Mouse (Mus musculus): ENCODE results near the gene Tsga10ip. TPM values are rescaled to one million over a fixed set of nuclear protein-coding genes. Genes with fewer than 3 reads are reported as not detected.

The Tsga10ip gene
- polyA plus RNA-seq, 1 experiment from 2014 or later: 0.14 TPM

DNA sequence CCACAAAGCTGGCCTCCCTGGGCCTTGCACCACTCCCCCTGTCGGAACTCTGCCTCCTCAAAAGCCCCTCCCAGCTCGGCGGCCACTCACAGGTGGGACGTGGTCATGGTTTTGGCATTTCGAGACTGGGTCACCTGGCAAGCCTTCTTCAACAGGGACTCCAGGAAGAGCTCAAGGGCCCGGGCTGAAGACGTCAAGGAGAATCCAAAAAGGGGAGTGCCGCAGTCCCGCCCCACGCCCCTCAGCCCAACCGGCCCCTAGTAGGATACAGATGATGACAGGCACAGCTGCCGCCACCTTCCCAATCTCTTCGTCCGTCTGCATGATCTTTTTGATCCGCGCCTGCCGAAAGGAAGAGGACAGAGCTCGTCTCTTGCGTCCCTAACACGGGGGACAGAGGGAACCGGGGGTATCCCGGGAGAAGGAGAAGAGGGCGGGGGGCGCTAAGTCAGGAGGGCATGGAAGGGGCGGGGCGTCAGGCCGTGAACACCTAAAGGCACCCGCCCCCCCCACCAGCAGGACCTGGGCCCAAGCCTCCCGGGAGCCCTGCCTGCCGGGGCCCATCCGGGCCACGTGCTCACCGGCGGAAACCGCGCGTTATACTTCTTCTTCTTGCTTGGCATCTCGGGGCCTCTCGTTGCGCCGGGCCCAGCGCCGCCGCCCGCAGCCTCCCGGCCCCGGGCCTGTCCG lies 21.9 kb upstream of the Tsga10ip start:
- WGBS (ENCODE audit: insufficient replicate concordance): 2% methylated on average over 31 of the region's 48 CpGs
- Histone ChIP-seq H3K27ac (ENCODE audit: low read depth) (peak overlapping the region; percentile 92), H3K9ac (replicated peaks) (peak overlapping the region; percentile 94), H3K9me3 (ENCODE audit: low read length) (no peaks in the 10 kb centered on the region), H3K36me3 (replicated peaks; ENCODE audit: insufficient read depth, low read length) (peaks cover 31% of the 10 kb centered on the region), H3K27me3 (ENCODE audit: insufficient read depth, low read length) (no peaks in the 10 kb centered on the region), H3K4me3 (ENCODE audit: low read depth, low read length) (peak overlapping the region; percentile 93), H3K4me2 (ENCODE audit: low read depth, low read length) (peak overlapping the region; percentile 97), H3K4me1 (ENCODE audit: insufficient read depth) (peaks cover 22% of the 10 kb centered on the region)
- DNase-seq (peak; percentile 81), ATAC-seq (peak; percentile 70)
- TF ChIP-seq EP300 (IDR thresholded peaks at IDR 0.05; ENCODE audit: low read depth) (no peak), CTCF (IDR thresholded peaks at IDR 0.05; ENCODE audit: low read depth) (no peak)

DNA sequence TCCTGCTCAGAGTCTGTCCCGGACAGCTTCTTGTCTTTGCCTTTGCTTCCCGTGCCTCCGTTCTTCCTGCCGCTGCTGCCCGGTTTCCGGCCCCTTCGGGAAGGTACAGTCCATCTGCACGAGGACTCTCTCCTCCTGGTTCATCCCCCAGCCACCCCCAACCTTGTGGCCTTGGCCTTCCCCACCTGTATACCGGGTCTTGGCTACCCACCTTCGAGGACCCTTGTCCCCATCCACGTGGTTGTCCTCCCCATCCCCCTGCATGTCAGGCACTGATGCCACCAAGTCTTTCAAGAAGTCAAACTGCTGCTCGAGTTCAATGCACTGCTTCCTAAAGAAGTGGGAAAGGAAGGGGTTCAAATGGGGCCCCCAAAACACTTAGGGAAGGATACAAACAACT lies 21.2 kb upstream of the Tsga10ip start:
- Histone ChIP-seq H3K4me2 (ENCODE audit: low read depth, low read length) (peak overlapping the region; percentile 97), H3K27ac (ENCODE audit: low read depth) (peak overlapping the region; percentile 92), H3K4me3 (ENCODE audit: low read depth, low read length) (peak overlapping the region; percentile 93), H3K9me3 (ENCODE audit: low read length) (no peaks in the 10 kb centered on the region), H3K36me3 (replicated peaks; ENCODE audit: insufficient read depth, low read length) (peaks cover 31% of the 10 kb centered on the region), H3K27me3 (ENCODE audit: insufficient read depth, low read length) (no peaks in the 10 kb centered on the region), H3K4me1 (ENCODE audit: insufficient read depth) (peaks cover 22% of the 10 kb centered on the region), H3K9ac (replicated peaks) (peak overlapping the region; percentile 94)
- no peak for TF ChIP-seq EP300 (IDR thresholded peaks at IDR 0.05; ENCODE audit: low read depth)
- no peak for TF ChIP-seq CTCF (IDR thresholded peaks at IDR 0.05; ENCODE audit: low read depth)
- WGBS (ENCODE audit: insufficient replicate concordance): 56% methylated on average over 12 of the region's 12 CpGs
- DNase-seq: no peak
- ATAC-seq: no peak

DNA sequence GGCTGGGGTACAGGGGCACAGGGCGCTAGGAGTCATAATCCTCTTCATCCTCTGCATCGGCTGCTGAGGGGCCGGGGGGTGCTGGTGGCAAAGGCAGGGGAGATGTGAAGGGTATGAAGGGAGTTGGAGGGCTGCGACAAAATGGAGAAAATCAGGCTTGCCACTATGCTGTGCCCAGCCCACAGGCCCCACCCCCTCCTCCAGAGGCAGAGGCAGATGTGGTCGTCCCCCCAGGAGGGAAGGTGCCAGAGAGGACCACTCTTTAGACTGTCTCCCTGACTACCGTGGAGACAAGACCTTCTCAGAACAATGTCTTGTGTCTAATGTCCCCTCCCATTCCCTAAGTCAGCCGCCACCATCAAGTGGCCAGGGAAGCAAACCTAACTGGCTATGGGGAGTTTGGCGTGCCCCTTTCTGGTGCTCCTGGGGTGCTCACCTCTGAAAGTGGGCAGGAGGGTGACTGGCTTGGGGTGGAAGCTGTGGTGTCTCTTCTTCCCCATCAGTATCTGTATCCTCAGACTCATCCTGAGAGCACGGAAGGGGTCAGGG lies 20.6 kb upstream of the Tsga10ip start:
- H3K9ac ChIP-seq (replicated peaks): peak overlapping the region; percentile 94; the same call in 1 of the 2 replicates
- 84% methylated on average over 9 of the region's 9 CpGs for WGBS (ENCODE audit: insufficient replicate concordance)
- peaks cover 31% of the 10 kb centered on the region for H3K36me3 ChIP-seq (replicated peaks; ENCODE audit: insufficient read depth, low read length)
- H3K27me3 ChIP-seq (ENCODE audit: insufficient read depth, low read length): no peaks in the 10 kb centered on the region
- no peaks in the 10 kb centered on the region for H3K9me3 ChIP-seq (ENCODE audit: low read length)
- H3K4me1 ChIP-seq (ENCODE audit: insufficient read depth): peaks cover 22% of the 10 kb centered on the region
- H3K4me2 ChIP-seq (ENCODE audit: low read depth, low read length): no peak overlapping the region; the same call in 1 of the 2 replicates
- no peak overlapping the region for H3K27ac ChIP-seq (ENCODE audit: low read depth)
- H3K4me3 ChIP-seq (ENCODE audit: low read depth, low read length): no peak overlapping the region
- ATAC-seq (no peak), DNase-seq (no peak)
- no peak for TF ChIP-seq EP300 (IDR thresholded peaks at IDR 0.05; ENCODE audit: low read depth)
- no peak for TF ChIP-seq CTCF (IDR thresholded peaks at IDR 0.05; ENCODE audit: low read depth)

DNA sequence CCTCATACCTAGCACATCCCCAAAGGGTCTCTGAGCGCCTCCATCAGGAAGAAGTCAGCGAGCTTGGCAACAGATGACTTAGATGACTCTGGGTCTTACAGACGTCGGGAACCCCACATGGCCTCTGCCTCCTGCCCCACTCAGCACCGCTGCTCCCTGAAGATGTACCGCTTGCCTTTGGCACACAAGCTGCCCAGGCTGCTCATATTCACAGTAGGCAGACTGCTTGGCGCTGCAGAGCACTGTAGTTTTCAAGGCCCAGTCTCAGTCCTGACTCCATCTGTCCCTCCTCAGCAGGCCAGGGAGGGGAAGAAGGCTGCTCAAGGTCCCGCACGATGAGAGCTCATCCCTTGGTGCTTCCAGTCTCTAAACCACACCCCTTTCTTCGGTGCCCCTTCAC lies 19.9 kb upstream of the Tsga10ip start:
- DNase-seq (no peak), ATAC-seq (no peak)
- Histone ChIP-seq H3K4me3 (ENCODE audit: low read depth, low read length) (no peak overlapping the region), H3K9ac (replicated peaks) (no peak overlapping the region), H3K4me1 (ENCODE audit: insufficient read depth) (peaks cover 22% of the 10 kb centered on the region), H3K36me3 (replicated peaks; ENCODE audit: insufficient read depth, low read length) (peaks cover 38% of the 10 kb centered on the region), H3K4me2 (ENCODE audit: low read depth, low read length) (no peak overlapping the region), H3K9me3 (ENCODE audit: low read length) (no peaks in the 10 kb centered on the region), H3K27ac (ENCODE audit: low read depth) (no peak overlapping the region), H3K27me3 (ENCODE audit: insufficient read depth, low read length) (no peaks in the 10 kb centered on the region)
- 88% methylated on average over 10 of the region's 10 CpGs for WGBS (ENCODE audit: insufficient replicate concordance)
- TF ChIP-seq CTCF (IDR thresholded peaks at IDR 0.05; ENCODE audit: low read depth) (no peak), EP300 (IDR thresholded peaks at IDR 0.05; ENCODE audit: low read depth) (no peak)

DNA sequence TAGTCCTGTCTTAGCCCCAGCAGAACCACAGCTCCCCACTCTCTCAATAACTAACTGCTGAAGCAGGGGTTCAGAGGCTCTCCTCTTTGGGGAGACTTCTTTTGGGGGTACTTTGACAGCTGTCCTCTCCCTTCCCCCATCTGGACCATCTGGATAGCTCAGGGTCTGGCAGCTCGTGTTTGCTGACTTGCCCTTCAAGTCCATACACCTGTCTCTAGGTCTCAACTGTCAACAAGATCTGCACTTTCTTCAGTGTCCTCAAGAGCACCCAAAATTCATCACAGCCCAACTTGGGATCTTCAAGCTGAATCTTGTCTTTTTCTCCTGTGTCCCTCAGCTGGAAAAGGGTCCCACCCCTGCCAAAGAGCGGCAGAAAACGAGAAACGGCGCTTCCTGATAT lies 19.5 kb upstream of the Tsga10ip start:
- Histone ChIP-seq H3K9ac (replicated peaks) (no peak overlapping the region), H3K27ac (ENCODE audit: low read depth) (no peak overlapping the region), H3K27me3 (ENCODE audit: insufficient read depth, low read length) (no peaks in the 10 kb centered on the region), H3K4me1 (ENCODE audit: insufficient read depth) (peaks cover 19% of the 10 kb centered on the region), H3K4me3 (ENCODE audit: low read depth, low read length) (no peak overlapping the region), H3K9me3 (ENCODE audit: low read length) (no peaks in the 10 kb centered on the region), H3K4me2 (ENCODE audit: low read depth, low read length) (no peak overlapping the region), H3K36me3 (replicated peaks; ENCODE audit: insufficient read depth, low read length) (peaks cover 37% of the 10 kb centered on the region)
- no peak for ATAC-seq
- DNase-seq: no peak
- 83% methylated on average over 5 of the region's 5 CpGs for WGBS (ENCODE audit: insufficient replicate concordance)
- TF ChIP-seq EP300 (IDR thresholded peaks at IDR 0.05; ENCODE audit: low read depth) (no peak), CTCF (IDR thresholded peaks at IDR 0.05; ENCODE audit: low read depth) (no peak)

DNA sequence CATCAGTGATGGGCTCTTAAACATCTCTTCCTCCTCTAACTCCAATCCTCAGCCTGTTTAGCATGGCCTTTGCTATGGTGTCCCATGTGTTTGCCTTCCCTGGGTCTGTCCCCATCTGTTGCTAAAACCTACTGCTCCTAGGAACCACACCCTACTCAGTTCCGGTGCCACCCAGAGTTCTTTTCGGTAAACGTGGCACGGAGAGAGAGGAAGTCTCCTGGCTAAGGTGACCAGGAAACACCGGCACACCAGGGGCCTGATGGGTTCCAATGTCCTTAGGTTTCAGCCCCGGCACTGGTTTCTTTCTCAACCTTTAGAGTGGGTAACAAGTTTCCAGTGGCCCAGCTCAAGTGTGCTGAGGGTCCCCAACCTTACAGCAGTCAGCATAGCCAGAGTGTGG lies 18.3 kb upstream of the Tsga10ip start:
- Histone ChIP-seq H3K9me3 (ENCODE audit: low read length) (no peaks in the 10 kb centered on the region), H3K27me3 (ENCODE audit: insufficient read depth, low read length) (no peaks in the 10 kb centered on the region), H3K27ac (ENCODE audit: low read depth) (no peak overlapping the region), H3K4me1 (ENCODE audit: insufficient read depth) (peaks cover 11% of the 10 kb centered on the region), H3K9ac (replicated peaks) (no peak overlapping the region), H3K4me3 (ENCODE audit: low read depth, low read length) (no peak overlapping the region), H3K36me3 (replicated peaks; ENCODE audit: insufficient read depth, low read length) (peaks cover 31% of the 10 kb centered on the region), H3K4me2 (ENCODE audit: low read depth, low read length) (no peak overlapping the region)
- DNase-seq (no peak), ATAC-seq (no peak)
- WGBS (ENCODE audit: insufficient replicate concordance): 78% methylated on average over 6 of the region's 6 CpGs
- TF ChIP-seq CTCF (IDR thresholded peaks at IDR 0.05; ENCODE audit: low read depth): no peak
- no peak for TF ChIP-seq EP300 (IDR thresholded peaks at IDR 0.05; ENCODE audit: low read depth)

Data from liver, postnatal 0 days (tissue).